Mouse (Mus musculus): ENCODE data around the gene Inafm1. TPM values are rescaled to one million over a fixed set of nuclear protein-coding genes. Genes with fewer than 3 reads are reported as not detected.
"Not testable (repeated sequence)": the region's sequence is repeated elsewhere in the genome, so short reads cannot be mapped to it uniquely, and the experiment has no call there.

Gene Inafm1
- polyA plus RNA-seq, 1 experiment from 2014 or later: 24.3 TPM

GRCm38 (mm10) chr7:16280721-16281120, 7.3 kb upstream of the Inafm1 start:
- H3K27me3 ChIP-seq: no peaks in the 10 kb centered on the region
- peak overlapping the region; percentile 11; the same call in 1 of the 2 replicates for H3K9ac ChIP-seq
- WGBS: 85% methylated on average over 11 of the region's 11 CpGs
- peaks cover 84% of the 10 kb centered on the region for H3K36me3 ChIP-seq
- H3K4me1 ChIP-seq: peaks cover 15% of the 10 kb centered on the region
- no peak overlapping the region for H3K27ac ChIP-seq
- no peak for ATAC-seq (ENCODE audit: insufficient number of reproducible peaks, insufficient read depth, low FRiP score, low TSS enrichment, low read depth)
- H3K9me3 ChIP-seq: no peaks in the 10 kb centered on the region
- no peak overlapping the region for H3K4me2 ChIP-seq
- no peak overlapping the region for H3K4me3 ChIP-seq

GRCm38 (mm10) chr7:16274922-16275890, 1.8 kb upstream of the Inafm1 start:
- WGBS: 87% methylated on average over 10 of the region's 10 CpGs

DNA sequence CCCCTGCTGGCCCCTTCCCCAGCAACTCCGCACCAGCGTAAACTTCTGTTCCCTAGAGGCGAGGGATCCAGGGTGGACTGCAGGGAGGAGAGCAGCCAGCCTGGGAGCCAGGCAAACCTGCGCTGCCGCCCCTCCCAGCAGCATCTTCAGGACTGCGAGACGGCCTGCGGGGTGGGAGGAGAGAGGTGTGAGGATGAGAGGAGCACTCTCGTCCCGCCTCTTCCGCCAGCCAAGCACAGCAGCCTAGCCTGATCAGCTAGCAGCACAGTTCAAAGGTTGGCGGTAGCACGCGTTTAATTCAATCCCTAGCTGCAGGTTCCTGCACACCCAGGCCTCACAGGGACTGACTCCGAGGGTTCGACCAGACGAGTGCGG, 336 bp upstream of the Inafm1 start:
- peaks cover 29% of the 10 kb centered on the region for H3K4me1 ChIP-seq
- no peaks in the 10 kb centered on the region for H3K9me3 ChIP-seq
- under 1% methylated on average over 18 of the region's 18 CpGs for WGBS
- H3K36me3 ChIP-seq: peaks cover 38% of the 10 kb centered on the region
- H3K27me3 ChIP-seq: no peaks in the 10 kb centered on the region
- peak overlapping the region; percentile 96 for H3K27ac ChIP-seq
- H3K4me3 ChIP-seq: peak overlapping the region; percentile 68
- H3K9ac ChIP-seq: peak overlapping the region; percentile 83
- peak; percentile 32 for ATAC-seq (ENCODE audit: insufficient number of reproducible peaks, insufficient read depth, low FRiP score, low TSS enrichment, low read depth)
- H3K4me2 ChIP-seq: peak overlapping the region; percentile 77

More at GRCm38 (mm10) chr7:16274922-16275890, 1.8 kb upstream of the Inafm1 start:
- H3K9me3 ChIP-seq: no peaks in the 10 kb centered on the region
- H3K9ac ChIP-seq: no peak overlapping the region; the same call in 1 of the 2 replicates
- ATAC-seq (ENCODE audit: insufficient number of reproducible peaks, insufficient read depth, low FRiP score, low TSS enrichment, low read depth): no peak
- H3K36me3 ChIP-seq: peaks cover 51% of the 10 kb centered on the region
- H3K27me3 ChIP-seq: no peaks in the 10 kb centered on the region
- H3K4me1 ChIP-seq: peaks cover 29% of the 10 kb centered on the region
- peak overlapping the region; percentile 77 for H3K4me2 ChIP-seq
- no peak overlapping the region for H3K27ac ChIP-seq
- H3K4me3 ChIP-seq: no peak overlapping the region

DNA sequence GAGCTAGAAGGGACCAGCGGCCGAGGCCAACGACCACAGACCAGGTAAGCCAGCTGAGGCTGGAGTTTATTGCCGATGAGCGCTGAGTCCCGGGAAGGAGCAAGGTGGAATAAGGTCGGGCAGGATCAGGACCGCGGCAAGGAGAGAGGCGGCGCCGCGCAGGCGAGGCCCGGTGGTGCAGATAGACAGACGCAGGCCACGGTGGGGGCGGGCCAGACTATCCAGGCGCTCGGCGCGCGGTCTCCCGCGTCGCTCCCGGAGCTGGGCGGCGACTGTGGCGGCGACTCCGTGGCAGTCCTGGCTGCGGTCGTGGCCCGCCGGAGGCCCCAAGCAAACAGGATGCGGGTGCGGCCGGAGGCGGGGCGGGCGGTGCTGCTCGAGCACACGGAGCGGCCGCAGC, 736 bp downstream of the Inafm1 start:
- peak; percentile 74 for ATAC-seq (ENCODE audit: insufficient number of reproducible peaks, insufficient read depth, low FRiP score, low TSS enrichment, low read depth)
- Histone ChIP-seq H3K9ac (peak overlapping the region; percentile 83), H3K36me3 (peaks cover 28% of the 10 kb centered on the region), H3K4me2 (peak overlapping the region; percentile 77), H3K9me3 (no peaks in the 10 kb centered on the region), H3K4me3 (peak overlapping the region; percentile 68), H3K27me3 (no peaks in the 10 kb centered on the region), H3K27ac (peak overlapping the region; percentile 96), H3K4me1 (peaks cover 29% of the 10 kb centered on the region)
- under 1% methylated on average over 46 of the region's 46 CpGs for WGBS

GRCm38 (mm10) chr7:16271139-16271538, 2.3 kb downstream of the Inafm1 start:
- 66% methylated on average over 1 of the region's 1 CpGs for WGBS
- Histone ChIP-seq H3K27ac (no peak overlapping the region), H3K27me3 (no peaks in the 10 kb centered on the region), H3K4me1 (peaks cover 29% of the 10 kb centered on the region), H3K4me3 (no peak overlapping the region), H3K36me3 (peaks cover 12% of the 10 kb centered on the region), H3K4me2 (0 out of 2 replicates have a peak overlapping the region, but pooled peaks have one; percentile 77), H3K9ac (no peak overlapping the region), H3K9me3 (no peaks in the 10 kb centered on the region)
- no peak for ATAC-seq (ENCODE audit: insufficient number of reproducible peaks, insufficient read depth, low FRiP score, low TSS enrichment, low read depth)

DNA sequence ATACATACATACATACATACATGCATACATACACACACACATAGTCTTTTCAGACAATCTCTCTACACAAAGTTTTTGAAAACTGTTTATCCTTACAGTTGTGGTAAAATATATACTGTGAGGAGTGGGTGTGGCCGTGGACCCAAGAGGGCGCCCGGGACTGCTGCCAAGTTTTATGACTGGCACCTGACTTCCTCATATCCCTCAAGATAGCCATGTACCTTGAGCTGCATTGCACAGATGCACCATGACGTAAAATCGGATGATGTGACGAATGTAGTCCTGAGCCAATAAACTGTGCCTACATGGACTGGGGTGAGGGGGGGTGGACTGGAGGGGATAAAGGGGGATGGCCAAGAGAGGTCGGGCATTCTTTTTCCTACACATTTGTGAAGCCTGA, 6.8 kb downstream of the Inafm1 start:
- 86% methylated on average over 7 of the region's 7 CpGs for WGBS
- H3K4me2 ChIP-seq; H3K9ac ChIP-seq; H3K4me1 ChIP-seq; H3K36me3 ChIP-seq; H3K27me3 ChIP-seq; H3K4me3 ChIP-seq; H3K9me3 ChIP-seq; H3K27ac ChIP-seq; ATAC-seq (ENCODE audit: insufficient number of reproducible peaks, insufficient read depth, low FRiP score, low TSS enrichment, low read depth): not testable (repeated sequence)

DNA sequence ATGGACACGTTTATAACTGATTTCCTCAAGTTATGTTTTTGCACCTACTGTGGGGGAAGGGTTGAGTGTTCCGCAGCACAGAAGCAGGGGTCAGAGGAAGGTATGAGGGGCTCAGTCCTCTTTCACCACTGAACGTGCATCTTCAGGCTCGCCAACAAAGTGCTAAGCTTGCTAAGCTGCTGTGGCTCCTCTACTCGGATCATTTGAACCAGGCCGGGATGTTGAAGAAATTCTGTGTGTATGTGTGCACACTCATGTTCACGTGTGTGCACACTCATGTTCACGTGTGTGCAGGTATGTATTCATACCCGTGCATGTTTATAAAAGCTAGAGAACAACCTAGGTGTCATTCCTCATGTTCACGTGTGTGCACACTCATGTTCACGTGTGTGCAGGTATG, 7.6 kb downstream of the Inafm1 start:
- H3K9ac ChIP-seq: no peak overlapping the region
- H3K4me1 ChIP-seq: no peaks in the 10 kb centered on the region
- H3K36me3 ChIP-seq: no peaks in the 10 kb centered on the region
- H3K27me3 ChIP-seq: no peaks in the 10 kb centered on the region
- 87% methylated on average over 11 of the region's 11 CpGs for WGBS
- H3K4me2 ChIP-seq: no peak overlapping the region
- H3K9me3 ChIP-seq: peaks cover 8% of the 10 kb centered on the region; the same call in 1 of the 2 replicates
- no peak overlapping the region for H3K4me3 ChIP-seq
- ATAC-seq (ENCODE audit: insufficient number of reproducible peaks, insufficient read depth, low FRiP score, low TSS enrichment, low read depth): no peak
- no peak overlapping the region for H3K27ac ChIP-seq

- Histone ChIP-seq H3K27me3 (no peaks in the 10 kb centered on the region), H3K9me3 (peaks cover 8% of the 10 kb centered on the region; the same call in 1 of the 2 replicates), H3K4me3 (no peak overlapping the region), H3K9ac (no peak overlapping the region), H3K4me2 (no peak overlapping the region), H3K27ac (no peak overlapping the region), H3K36me3 (no peaks in the 10 kb centered on the region), H3K4me1 (no peaks in the 10 kb centered on the region)
- 81% methylated on average over 5 of the region's 5 CpGs for WGBS
- ATAC-seq (ENCODE audit: insufficient number of reproducible peaks, insufficient read depth, low FRiP score, low TSS enrichment, low read depth): no peak
These were observed 9.6 kb downstream of the Inafm1 start for GRCm38 (mm10) chr7:16263843-16264242.

DNA sequence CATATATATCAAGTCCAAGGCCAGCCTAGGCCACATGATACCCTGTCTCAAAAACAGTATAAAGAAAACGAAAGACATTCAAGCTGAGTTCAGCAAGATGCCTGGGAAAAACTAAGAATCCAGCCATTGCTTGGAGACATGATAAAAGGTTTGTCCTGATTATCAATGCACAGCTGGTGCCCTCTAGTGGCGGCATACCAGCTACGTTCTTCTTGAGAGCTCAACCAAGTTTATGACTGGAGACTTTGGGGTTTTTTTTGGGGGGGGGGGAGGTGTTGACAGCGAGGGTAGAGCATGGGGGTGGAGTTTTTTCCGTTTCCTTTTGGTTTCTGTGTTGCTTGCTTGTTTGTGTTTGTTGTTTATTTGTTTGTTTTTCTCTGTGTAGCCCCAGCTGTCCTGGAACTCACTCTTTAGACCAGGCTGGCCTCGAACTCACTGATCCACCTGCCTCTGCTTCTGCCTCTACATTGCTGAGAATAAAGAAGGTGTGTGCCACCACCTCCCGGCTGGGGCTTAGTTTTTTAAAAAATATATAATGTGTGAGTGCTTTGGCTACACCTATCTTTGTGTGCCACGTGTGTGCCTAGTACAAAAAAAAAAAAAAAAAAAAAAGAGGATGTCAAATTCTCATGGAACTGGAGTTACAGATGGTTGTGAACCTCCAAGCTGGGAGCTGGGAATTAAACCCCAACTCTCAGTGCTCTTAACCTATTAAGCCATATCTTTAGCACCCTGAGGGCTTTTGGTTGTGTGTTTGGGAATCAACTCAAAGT, 10.2 kb downstream of the Inafm1 start:
- Histone ChIP-seq H3K27me3 (no peaks in the 10 kb centered on the region), H3K36me3 (no peaks in the 10 kb centered on the region), H3K9ac (no peak overlapping the region), H3K4me3 (no peak overlapping the region), H3K4me1 (no peaks in the 10 kb centered on the region), H3K4me2 (no peak overlapping the region), H3K9me3 (peaks cover 8% of the 10 kb centered on the region; the same call in 1 of the 2 replicates), H3K27ac (no peak overlapping the region)
- no peak for ATAC-seq (ENCODE audit: insufficient number of reproducible peaks, insufficient read depth, low FRiP score, low TSS enrichment, low read depth)
- WGBS: 31% methylated on average over 8 of the region's 8 CpGs

- H3K27me3 ChIP-seq: no peaks in the 10 kb centered on the region
- H3K4me3 ChIP-seq: no peak overlapping the region
- peaks cover 8% of the 10 kb centered on the region; the same call in 1 of the 2 replicates for H3K9me3 ChIP-seq
- WGBS: 90% methylated on average over 1 of the region's 1 CpGs
- no peak for ATAC-seq (ENCODE audit: insufficient number of reproducible peaks, insufficient read depth, low FRiP score, low TSS enrichment, low read depth)
- H3K36me3 ChIP-seq: no peaks in the 10 kb centered on the region
- no peak overlapping the region for H3K9ac ChIP-seq
- no peak overlapping the region for H3K4me2 ChIP-seq
- H3K4me1 ChIP-seq: no peaks in the 10 kb centered on the region
- no peak overlapping the region for H3K27ac ChIP-seq
These were observed 12.3 kb downstream of the Inafm1 start for GRCm38 (mm10) chr7:16261097-16261496.

DNA sequence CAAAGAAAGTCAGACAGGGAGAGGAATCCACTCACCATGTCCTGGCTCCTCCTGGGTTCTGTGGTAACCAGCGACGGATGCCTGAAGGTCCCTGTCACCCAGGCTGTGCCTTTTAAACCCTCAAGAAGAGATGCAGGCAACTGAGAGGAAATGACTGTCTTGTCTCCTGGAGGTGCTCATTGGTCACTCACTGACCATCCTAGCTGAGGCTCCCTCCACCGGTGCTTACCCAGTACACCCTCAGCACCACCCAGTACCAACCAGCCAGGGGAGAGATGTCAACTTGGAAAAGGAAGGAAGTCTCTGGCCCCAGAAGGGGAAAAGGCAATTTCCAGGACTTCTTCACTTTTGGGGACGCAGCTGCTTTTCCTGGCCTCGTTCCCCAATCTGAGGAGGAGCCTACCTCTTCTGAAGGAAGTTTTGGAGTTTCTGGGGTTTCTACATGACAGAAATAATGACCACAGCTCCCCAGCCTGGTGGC, 14.3 kb downstream of the Inafm1 start, which contains the start of gene C5ar1:
Gene C5ar1 (minus strand): TSS at position 431 of the 481 bp plus-strand sequence.
- H3K4me2 ChIP-seq: no peak within 1 kb of the TSS
- H3K27me3 ChIP-seq: no peaks in the 10 kb centered on the region
- no peak within 1 kb of the TSS for H3K27ac ChIP-seq
- no peak within 1 kb of the TSS for H3K9ac ChIP-seq
- ATAC-seq (ENCODE audit: insufficient number of reproducible peaks, insufficient read depth, low FRiP score, low TSS enrichment, low read depth): no peak
- no peak within 1 kb of the TSS for H3K4me3 ChIP-seq
- H3K9me3 ChIP-seq: no peaks in the 10 kb centered on the region
- H3K4me1 ChIP-seq: no peaks in the 10 kb centered on the region
- 84% methylated on average over 5 of the region's 5 CpGs for WGBS
- no peaks in the 10 kb centered on the region for H3K36me3 ChIP-seq
